Mouse (Mus musculus): ENCODE measurements around the gene Wfikkn1. TPM values are rescaled to one million over a fixed set of nuclear protein-coding genes. Genes with fewer than 3 reads are reported as not detected.

Gene Wfikkn1
- 1 to 10 TPM in 1 of 2 experiments, under 1 TPM in 1; 0.78 to 1.1 TPM for total RNA-seq (2021)
- long read RNA-seq, experiment 1 = 0 reads
- long read RNA-seq, experiment 2, partial matches to known transcripts = 1 of 1 reads
- long read RNA-seq, experiment 2, other reads (novel, unspliced or antisense) = 0 of 1 reads

DNA sequence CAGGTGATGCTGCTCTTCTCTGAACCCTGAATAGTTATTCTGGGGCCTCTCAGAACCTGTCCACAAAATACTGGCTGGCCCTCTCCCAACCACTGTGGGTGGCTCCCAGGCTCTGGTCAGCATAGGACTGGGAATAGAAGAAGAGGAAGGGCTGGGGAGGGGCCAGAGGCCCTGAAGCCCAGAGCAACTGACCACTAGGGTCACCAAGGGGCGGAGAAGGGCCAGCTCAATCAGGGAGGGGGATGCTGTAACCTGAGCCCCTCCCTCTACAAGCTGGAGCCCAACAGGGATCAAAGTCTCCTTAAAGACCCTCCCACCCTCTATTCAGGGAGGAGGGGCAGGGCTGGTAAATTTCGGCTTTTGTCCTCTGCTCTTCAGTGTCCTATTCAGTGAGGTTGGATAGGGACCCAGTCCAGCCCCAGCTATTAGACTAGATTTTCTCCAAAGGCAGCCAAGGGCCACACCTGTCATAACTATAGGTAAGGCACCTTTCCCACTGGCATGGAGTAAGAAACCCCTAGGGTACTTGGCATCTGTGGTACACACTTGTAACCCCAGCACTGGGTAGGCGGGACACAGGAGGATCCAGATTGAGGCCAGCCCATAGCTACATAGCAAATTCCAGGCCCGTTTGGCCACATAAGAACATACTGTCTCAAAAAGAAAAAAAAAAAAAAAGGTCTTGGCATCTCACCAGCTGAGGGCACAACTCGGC, at the start of gene Wfikkn1:
Wfikkn1 (minus strand) TSS at position 663 of the 715 bp plus-strand sequence.
- no peak for DNase-seq

DNA sequence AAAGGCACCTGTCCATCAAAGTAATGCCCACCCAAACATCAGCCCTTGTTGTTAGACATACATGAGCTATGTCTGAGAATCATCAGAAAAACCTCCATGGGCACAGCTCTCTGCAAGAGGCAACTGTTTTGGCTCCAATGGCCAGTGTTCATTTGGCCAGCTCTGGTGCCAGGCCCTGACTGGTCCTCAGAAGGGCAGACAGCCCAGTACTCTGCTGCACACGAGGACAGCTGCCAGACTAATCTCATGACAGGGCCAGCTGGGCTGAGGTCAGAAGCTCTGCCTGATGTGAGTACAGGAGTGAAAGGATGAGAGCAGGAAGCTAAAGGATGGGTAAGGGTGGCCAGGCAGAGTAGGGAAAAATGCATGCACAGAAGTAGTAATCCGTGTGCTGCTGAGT, 44.7 kb upstream of the Wfikkn1 start:
- DNase-seq = peak; percentile 64

DNA sequence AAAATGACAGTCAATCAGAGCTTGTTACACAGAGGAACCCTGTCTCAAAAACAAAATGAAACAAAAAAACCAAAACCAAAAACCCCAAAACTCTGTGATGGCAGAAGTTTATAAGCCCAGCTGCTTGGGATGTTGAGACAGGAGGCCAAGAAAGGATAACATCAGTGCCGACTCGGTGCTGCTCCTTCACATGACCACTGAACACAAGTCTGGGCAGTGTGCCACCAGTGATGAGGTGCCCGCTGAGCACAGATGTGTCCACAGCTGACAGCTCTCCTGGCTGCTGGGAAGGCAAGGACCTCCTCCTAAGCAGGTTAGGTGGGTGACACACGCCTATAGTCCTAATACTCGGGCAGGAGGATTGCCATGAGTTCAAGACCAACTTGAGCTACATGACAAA, 41.5 kb upstream of the Wfikkn1 start:
- no peak for DNase-seq

DNA sequence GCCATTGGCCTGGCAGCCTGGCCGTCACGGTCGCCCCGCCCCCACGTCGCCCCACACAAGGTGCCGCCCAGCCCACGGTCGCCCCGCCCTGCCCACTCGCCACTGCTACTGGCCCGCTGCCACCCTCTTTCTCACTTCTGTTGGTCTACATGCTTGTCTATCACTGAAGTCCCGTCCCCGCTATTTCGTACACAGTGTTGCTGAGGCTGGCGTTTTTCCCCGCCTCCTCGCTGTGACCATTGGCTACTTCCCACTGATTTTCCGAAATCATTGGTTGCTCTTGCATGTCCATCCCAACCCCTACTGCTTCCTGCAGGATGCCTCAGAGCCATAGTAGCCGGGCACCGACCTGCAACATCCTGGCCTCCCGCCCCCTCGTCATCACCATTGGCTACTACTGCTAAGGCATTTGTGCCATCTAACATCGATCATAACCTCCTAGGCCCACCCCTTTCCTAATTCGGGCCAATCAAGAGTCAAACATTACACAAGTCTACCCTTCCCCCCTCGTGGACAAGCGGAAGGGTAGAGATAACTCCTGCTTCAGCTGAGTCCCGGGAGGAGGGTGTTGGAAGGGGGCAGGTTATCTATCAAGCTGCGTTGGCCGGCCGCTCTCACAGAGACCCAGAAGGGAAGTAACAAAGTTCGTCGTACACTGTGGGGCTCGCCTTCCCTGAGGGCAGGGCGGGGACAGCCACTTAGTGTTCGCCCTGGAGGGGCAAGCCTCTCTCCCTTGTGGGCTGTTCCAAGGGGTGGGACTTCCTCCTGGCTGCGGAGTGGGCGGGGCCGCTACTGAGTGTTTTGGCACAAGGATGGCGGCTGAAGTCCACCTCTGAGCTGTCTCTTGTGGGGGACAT, 39.4 kb upstream of the Wfikkn1 start:
- peak; percentile 100 for DNase-seq

DNA sequence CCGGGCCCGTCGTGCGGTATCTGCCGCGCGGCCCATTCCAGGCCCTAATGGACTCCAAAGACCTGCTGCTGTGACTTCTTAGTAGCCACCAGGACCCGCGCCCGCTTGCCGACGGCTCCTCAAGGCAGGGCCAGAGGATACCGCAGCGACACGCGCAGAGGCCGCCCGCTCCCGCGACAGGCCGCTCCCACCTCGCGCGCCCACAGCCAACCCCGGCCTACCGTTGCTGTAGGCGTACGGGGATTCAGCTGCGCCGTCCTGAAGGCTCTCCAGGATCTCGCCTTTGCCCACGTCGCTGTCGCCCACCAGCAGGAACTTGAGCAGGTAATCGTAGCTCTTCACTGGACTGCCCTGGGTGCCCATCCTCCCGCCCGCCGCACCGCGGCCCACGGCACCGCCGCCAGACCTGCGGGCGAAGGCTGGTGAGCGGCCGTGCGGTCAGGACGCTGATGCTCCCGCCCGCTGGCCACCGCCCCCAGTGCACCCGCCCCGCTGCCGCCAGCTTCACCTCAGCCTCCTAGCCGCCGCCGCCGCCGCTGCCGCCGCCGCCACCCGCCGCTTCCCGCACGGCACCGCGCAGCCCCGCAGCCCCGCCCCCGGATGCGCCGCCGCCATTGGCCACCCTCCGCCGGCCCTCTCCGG, 38.6 kb upstream of the Wfikkn1 start, which contains the start of gene Rab40c:
Rab40c (minus strand) TSS at position 584 of the 642 bp plus-strand sequence.
- peak; percentile 55 for DNase-seq

DNA sequence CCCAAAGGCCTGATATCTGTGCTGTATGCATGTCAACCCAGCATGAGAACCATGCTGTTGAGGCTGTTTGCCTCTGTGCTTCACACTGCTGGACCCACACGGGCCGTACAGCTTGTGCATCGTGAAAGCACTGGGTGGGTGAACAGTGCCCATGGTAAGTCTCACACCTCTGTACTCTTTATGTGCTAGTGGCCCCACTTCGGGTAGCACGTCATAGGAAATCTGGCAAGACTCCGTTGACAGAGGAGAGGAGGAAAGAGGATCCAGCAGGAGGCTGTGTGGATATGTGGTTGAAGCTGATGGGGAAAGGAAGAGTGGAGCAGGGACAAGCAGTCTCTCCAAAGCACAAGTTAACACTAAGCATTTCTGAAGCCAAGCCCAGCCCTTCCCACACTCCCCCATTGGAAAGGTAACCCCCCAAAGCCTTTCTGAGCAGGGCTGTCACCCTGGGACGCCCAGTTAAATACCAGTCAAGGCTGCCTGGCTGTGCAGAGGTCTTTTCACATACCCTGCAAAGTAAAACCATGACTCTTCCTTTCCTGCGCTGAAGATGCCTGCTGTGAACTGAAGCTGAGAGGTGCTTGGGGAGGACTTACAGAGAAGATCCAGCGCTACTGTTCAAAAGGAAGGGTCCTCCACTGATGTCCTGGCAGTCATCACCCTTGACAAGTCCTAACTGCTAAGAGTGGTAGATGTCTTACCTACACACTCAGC, 37.5 kb upstream of the Wfikkn1 start:
- no peak for DNase-seq

DNA sequence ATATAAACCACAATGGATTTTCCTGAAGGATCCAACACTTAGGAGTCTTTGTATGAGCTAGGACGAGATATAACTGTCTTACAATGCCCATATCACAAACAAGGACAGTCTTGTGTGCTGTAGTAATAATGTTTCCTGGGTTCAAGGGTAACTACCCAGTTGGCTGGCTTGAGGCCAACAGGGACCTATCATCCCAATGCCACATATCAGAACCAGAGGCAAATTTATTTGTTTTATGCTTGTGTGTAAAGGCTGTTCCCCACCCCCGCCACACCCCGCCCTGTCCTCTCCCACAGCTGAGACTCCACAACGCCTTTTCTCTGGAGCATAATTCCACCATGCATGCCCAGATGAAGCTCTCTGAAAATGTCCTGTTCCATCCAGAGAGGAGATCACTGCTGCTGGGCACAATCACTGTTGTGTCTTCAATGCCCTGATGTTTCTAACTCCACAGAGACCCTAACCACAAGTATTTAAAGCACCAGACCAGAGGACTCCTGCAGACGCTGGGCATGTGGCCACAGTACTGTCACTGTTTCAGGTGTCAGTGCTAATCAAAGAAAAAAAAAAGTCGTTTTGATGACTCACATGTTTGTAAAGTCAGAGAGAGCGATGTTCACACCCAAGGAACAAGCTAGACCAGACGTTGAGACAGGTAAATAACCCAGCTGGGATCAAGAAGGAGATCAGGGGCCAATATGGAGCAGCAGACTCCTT, 36.4 kb upstream of the Wfikkn1 start:
- no peak for DNase-seq

DNA sequence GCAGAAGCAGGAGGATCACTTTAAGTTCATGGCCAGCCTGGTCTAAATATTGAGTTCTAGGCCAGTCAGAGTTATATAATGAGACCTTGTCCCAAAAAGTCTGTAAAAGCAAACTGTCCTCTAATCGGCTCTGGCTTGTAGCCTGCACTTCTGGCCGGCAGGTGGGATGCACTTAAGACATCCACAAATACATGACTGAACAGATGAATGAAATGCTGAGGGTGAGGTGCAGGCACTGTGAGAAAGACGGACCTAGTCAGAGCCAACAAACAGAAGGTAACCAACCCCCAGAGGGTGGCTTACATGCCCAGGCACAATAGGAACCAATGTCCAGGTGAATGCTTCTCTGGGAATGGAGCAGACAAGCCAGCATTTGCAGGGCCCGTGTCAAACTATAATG, 33.6 kb upstream of the Wfikkn1 start:
- no peak for DNase-seq

DNA sequence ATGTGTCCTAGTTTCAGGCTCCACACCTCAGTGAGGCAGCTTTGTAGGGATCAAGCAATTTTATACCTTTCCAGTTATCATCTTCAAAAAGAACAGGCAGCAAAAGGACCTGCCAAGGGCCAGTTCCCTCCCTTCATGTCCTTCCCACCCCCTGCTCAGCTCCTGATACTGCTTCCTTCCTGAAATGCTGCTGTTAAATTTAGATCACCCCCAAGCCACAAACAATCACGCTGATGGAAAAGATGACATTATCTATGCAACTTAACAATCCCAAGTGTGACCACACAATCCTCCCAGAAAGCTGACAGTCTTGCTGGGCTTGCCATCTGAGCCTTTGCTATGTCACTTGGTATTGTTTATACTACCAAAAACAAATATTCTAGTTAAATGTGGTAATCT, 33.2 kb upstream of the Wfikkn1 start:
- no peak for DNase-seq

DNA sequence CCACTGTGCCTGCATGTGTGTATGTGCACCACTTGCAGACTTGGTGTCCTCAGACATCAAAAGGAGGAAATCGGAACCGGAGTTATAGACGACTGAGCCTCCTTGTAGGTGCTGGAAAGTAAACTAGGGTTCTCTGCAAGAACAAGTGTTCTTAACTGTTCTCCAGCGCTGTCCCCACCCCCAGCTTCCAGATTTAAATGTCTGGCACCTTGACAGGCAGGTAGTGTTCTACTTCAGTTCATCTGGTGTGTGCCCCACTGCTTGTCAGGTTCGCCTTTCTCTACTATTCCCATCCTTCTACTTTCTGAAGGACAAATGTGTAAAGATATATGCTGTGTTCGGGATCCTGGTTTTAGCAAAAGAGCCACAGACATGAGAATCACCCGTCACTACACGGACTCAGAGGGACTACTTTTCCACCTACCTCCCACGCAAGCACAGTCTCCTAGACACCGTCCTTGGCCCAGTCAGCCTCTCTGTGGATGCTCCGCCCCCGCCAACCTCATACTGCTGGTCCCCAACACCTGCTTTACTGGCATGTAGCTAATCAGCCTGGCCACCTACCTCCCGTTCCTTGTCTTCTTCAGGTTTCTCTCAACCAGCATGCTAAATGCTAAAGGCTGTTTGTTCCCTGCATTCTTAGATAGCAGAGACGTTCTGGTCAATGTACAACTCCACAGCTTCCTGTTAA, 32.7 kb upstream of the Wfikkn1 start:
- DNase-seq = no peak

DNA sequence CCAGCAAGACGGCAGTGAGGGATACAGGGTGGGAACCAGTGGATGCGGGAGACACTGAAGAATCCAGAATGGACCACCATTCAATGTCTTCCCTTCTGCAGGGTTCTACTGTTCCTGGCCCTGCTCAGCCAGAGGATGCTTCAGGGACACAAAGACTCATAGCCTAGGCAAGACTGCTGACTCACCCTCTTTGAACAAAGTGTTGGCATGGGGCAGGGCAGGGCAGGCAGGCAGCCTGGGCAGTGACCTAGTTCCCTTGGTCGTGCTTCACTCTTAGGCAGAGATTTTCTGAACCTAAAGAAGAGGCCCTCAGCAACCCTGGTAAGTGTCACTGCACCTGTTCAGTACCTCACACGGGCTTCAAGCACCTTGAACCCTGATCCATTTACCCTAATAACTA, 31.2 kb upstream of the Wfikkn1 start:
- DNase-seq = no peak

DNA sequence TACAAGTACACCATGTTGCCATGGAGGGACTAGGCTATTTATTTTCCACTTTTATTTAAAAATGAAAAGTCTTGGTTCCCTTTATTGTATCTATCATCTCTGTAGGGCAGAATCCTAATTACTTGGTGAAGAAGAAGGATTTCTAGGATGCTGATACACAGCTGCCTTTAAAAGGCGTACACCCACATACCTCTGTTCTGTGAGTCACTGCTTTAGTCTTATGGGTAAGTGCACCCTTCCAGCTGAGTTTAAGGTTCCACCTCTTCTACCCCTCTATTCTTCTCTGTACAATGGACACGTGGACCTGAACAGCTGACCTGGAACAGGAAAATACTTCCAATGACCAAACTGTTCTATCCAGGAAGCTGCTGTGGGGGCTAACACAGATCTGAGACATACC, 27.0 kb upstream of the Wfikkn1 start:
- no peak for DNase-seq

DNA sequence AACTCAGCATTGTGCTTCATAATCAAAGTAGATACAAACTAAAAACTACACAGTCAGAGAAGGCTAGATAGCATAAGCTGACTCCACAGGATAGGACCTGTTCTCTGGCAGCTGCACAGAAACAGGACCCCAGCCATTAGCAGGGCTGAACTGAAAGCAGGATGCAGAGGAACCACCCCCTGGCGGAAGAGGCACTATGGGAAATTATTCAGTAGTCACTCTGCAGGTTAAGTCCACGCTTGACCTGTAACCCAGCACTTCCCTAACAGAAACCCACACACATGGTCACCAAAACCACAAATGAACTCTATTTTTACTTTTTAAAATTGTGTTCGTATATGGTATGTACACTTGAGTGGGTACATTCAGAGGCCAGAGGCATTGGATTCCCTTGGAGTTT, 22.4 kb upstream of the Wfikkn1 start:
- DNase-seq = no peak

DNA sequence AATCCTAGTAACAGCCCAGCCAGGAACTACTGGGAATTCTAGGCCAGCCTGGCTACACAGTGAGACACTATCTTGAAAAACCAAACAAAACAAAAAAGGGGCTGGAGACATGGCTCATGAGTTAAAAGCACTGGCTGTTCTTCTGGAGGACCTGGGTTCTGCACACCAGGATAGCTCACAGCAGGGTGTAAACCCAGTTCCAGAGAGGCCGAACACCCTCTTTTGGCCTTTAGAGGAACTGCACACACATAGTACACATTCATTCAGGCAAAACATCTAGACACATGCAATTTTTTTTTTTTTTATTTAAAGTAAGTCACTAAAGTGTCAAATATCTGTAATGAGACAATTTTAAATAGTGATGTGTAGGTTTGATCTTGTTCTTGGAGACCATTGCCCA, 19.5 kb upstream of the Wfikkn1 start:
- no peak for DNase-seq

DNA sequence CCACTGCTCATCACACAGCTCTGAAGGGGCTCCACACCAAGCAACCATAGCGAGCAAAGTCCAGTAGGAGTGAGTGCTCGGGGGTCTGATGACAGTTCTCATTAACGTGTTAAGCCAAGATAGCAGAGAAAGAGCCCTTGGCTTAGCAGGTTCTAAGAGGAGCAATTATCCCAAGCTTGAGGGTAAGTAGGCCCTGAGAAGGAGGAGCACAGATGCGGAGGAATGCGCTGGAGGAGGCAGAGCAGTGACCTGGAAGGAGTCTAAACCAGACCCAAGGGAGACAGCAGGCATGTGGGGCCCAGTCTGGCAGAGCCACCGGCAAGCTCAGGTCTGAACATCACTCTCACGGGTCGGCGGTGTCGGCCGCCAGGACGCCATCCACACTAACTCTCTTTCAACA, 15.2 kb upstream of the Wfikkn1 start:
- DNase-seq = no peak

DNA sequence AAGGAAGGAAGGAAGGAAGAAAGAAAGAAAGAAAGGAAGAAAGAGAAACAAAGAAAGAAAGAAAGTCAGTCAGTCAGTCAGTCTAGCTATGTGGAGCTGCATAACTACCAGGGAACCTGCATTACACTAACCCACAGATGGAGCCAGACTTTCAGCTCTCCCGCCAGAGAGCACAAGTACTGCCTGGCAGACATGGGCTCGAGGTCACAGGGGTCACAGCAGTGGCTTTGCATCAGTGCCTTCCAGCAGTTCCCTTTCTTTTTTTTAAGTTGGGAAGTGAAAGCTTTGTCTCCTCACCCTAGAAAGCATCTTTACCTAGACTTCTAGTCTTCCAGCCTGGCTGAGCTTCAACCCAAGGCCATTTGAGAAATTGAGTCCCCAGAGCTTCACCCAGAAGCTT, 14.8 kb upstream of the Wfikkn1 start:
- DNase-seq = no peak

DNA sequence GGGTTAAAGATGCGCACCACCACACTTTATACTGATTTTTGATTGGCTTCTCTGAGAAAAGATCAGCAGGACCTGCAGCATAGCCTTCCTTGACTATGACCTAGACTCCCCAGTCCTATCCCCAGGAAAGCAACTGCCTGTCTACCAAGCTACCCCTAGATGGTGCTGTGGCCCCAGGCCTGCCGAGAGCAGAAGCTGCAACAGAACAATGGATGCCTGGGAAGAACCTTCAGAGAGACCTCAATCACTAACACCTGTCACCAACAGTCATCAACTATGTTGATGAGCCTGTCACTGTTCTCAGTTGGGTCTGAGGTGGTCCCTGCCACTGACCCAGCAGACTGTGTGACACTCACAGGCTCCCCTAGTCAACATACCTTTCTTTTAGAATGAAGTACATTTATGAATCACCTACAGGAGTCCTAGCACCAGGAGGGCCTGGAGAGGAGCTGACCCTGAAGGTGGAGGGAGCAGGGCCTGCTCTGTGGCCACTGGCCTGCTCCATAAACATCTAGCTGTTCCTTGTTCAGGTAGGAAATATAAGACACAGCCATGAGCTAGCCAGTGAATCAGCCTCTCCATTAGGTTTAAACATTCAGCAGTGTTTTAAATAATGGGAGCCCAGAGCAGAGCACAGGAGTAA, 13.4 kb upstream of the Wfikkn1 start:
- DNase-seq = peak; percentile 61

DNA sequence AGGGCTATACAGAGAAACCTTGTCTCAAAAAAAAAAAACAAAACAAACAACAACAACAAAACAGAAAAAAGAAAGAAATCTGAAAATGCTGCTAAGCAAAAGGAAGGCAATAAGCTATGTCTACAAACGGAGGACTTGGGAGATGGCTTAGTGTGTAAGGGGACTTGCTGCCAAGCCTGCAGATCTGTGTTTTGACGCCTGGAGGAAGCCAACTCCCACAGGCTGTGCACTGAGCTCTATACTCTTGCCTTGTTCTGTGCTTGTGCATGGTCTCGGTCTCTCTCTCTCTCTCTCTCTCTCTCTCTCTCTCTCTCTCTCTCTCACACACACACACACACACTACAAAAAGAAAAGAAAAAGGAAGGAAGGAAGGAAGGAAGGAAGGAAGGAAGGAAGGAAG, 8.2 kb upstream of the Wfikkn1 start:
- DNase-seq = no peak

DNA sequence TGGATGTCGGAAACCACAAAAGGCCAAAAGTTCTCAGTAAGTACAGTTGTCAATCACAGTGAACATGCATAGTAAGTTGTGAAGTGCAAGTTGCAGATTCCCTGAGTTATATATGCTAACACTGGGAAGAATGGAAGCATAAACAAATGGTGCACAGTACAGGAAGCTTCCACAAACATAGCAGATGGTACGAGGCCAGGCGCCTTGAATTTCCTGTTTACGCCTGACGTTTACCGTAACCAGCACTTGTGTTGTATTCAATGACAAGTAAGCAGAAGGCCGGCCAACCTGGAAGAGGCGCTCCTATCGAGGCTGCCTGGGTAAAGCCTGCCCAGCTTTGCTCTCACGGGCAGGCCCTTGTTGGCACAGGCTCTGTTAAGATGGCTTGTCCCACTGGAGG, 6.8 kb upstream of the Wfikkn1 start:
- no peak for DNase-seq

DNA sequence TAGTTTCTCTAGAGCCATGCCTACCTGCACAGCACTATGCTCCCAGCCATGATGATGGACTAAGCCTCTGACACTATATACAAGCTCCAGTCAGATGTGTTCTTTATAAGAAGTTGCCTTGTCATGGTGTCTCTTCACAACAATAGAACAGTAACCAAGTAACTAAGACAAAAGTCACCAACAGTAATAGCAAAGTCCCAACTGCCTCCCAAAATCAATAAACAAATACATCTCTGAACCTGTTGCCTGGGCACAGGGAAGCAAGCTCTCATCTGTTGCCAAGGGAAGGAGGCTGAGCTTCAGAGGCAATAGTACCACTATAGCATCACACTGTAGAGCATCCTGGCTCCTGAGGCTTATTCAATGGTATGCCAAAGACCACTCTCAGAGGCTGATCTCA, 6.1 kb upstream of the Wfikkn1 start:
- DNase-seq = no peak

All from gastrocnemius, postnatal 10 days (tissue).